Mouse (Mus musculus) embryonic facial prominence, embryonic 12.5 days (tissue): Measurements from ENCODE around the gene Tmem54. TPM values are rescaled to one million over a fixed set of nuclear protein-coding genes. Genes with fewer than 3 reads are reported as not detected.

Experiments
- polyA plus RNA-seq: library from polyadenylated mRNA; unstranded; fragments of >200 nt; fragmentation: Nextera tagmentation; extraction: Ambion mirVana; gene quantifications from 2 replicates; pipeline ENCODE4 v1.2.1, GENCODE M21; 2016

The Tmem54 gene
- polyA plus RNA-seq, 1 experiment from 2014 or later, result 6.3 TPM

Other genes with a start within 250 kb of the Tmem54 start
- 18.8 and 19.7 TPM in 2 replicates for gene Trim62, start 222.0 kb upstream of the Tmem54 start, polyA plus RNA-seq
- gene Azin2, start 143.1 kb upstream of the Tmem54 start, polyA plus RNA-seq, result 28.8 and 30.8 TPM in 2 replicates
- gene Ak2, start 113.6 kb upstream of the Tmem54 start, polyA plus RNA-seq, result 184 and 185 TPM in 2 replicates
- gene Rnf19b, start 47.3 kb upstream of the Tmem54 start, polyA plus RNA-seq, result 10.9 and 11.3 TPM in 2 replicates
- gene Hpca, start 16.5 kb downstream of the Tmem54 start, polyA plus RNA-seq, result 3.6 and 4.7 TPM in 2 replicates
- gene Fndc5, start 31.5 kb downstream of the Tmem54 start, polyA plus RNA-seq, result 9.6 and 9.9 TPM in 2 replicates
- 27.9 and 28.7 TPM in 2 replicates for gene S100pbp, start 84.2 kb downstream of the Tmem54 start, polyA plus RNA-seq
- gene Yars, start 84.2 kb downstream of the Tmem54 start, polyA plus RNA-seq, result 90.2 and 91.4 TPM in 2 replicates
- 5.2 and 5.6 TPM in 2 replicates for gene C77080, start 155.9 kb downstream of the Tmem54 start, polyA plus RNA-seq
- 1.1 and 1.2 TPM in 2 replicates for gene Sync, start 182.1 kb downstream of the Tmem54 start, polyA plus RNA-seq
- gene Rbbp4, start 229.8 kb downstream of the Tmem54 start, polyA plus RNA-seq, result 487 and 522 TPM in 2 replicates
- 38.9 and 43.7 TPM in 2 replicates for gene Zbtb8os, start 230.1 kb downstream of the Tmem54 start, polyA plus RNA-seq